Mouse (Mus musculus) forebrain, embryonic 15.5 days (tissue): ENCODE measurements around the gene Glt28d2. TPM values are rescaled to one million over a fixed set of nuclear protein-coding genes. Genes with fewer than 3 reads are reported as not detected.
A peak's percentile ranks its signal among the peaks of the same experiment; 100 is the strongest.
"Not testable (repeated sequence)": the region's sequence is repeated elsewhere in the genome, so short reads cannot be mapped to it uniquely, and the experiment has no call there.

Experiments
- ATAC-seq: fragments of 200-750 bp; cut with Nextera tagmentation; replicated peaks from 2 replicates; pipeline ENCODE4 v1.8.0; 2017; ENCODE audit warnings: mild to moderate bottlenecking, moderate TSS enrichment, moderate library complexity
- H3K27ac ChIP-seq: fragments of 300-500 bp; sonication (generic); replicated peaks from 2 replicates; pipeline ENCODE4 v1.5.1; 2015; ENCODE audit warnings: mild to moderate bottlenecking, inconsistent platforms
- H3K27me3 ChIP-seq: fragments of 300-500 bp; sonication (generic); 2 replicates; pipeline ENCODE4 v1.6.1; 2015; ENCODE audit warnings: inconsistent platforms
- H3K36me3 ChIP-seq: fragments of 300-500 bp; sonication (generic); 2 replicates; pipeline ENCODE4 v1.6.1; 2015; ENCODE audit warnings: mild to moderate bottlenecking, inconsistent platforms
- H3K4me1 ChIP-seq: fragments of 300-500 bp; sonication (generic); 2 replicates; pipeline ENCODE4 v1.6.1; 2015; ENCODE audit warnings: inconsistent platforms
- H3K4me2 ChIP-seq: fragments of 300-500 bp; sonication (generic); replicated peaks from 2 replicates; pipeline ENCODE4 v1.6.1; 2015; ENCODE audit warnings: mild to moderate bottlenecking, inconsistent platforms
- H3K4me3 ChIP-seq: fragments of 300-500 bp; sonication (generic); 2 replicates; pipeline ENCODE4 v1.5.1; 2015; ENCODE audit warnings: mild to moderate bottlenecking, inconsistent platforms
- H3K9ac ChIP-seq: fragments of 300-500 bp; sonication (generic); replicated peaks from 2 replicates; pipeline ENCODE4 v1.6.1; 2015; ENCODE audit warnings: mild to moderate bottlenecking, inconsistent platforms
- H3K9me3 ChIP-seq: fragments of 300-500 bp; sonication (generic); 2 replicates; pipeline ENCODE4 v1.6.1; 2016; ENCODE audit warnings: inconsistent platforms
- WGBS: fragments of 180-500 bp; shearing (Covaris S2); methylation state at CpG from one replicate; pipeline ENCODE4 v1.1.7; 2015; ENCODE audit warnings: mixed read lengths; 5-methylcytosine and 5-hydroxymethylcytosine counted together
- polyA plus RNA-seq: library from polyadenylated mRNA; unstranded; fragments of >200 nt; fragmentation: Nextera tagmentation; extraction: Ambion mirVana; gene quantifications from 2 replicates; pipeline ENCODE4 v1.2.1, GENCODE M21; 2015

The Glt28d2 gene
- 1.2 and 1.9 TPM in 2 replicates for polyA plus RNA-seq

GRCm38 (mm10) chr3:85887239-85887827 is at the start of gene Glt28d2, which contains the start of gene Gm37240:
Gene Glt28d2, minus strand, starts transcription at chr3:85887516.
Gene Gm37240, minus strand, starts transcription at chr3:85887518.
- H3K4me2 ChIP-seq: peak within 1 kb of the TSS; percentile 98

GRCm38 (mm10) chr3:85933586-85933985 is 46.3 kb upstream of the Glt28d2 start:
- Histone ChIP-seq H3K9me3 (no peaks in the 10 kb centered on the region), H3K4me2 (no peak overlapping the region), H3K27ac (no peak overlapping the region), H3K36me3 (no peaks in the 10 kb centered on the region), H3K4me1 (no peaks in the 10 kb centered on the region), H3K9ac (no peak overlapping the region), H3K27me3 (no peaks in the 10 kb centered on the region), H3K4me3 (no peak overlapping the region)
- 94% methylated on average over 5 of the region's 5 CpGs for WGBS
- ATAC-seq: no peak

More at GRCm38 (mm10) chr3:85887239-85887827, at the start of gene Glt28d2, which contains the start of gene Gm37240:
- peak within 1 kb of the TSS; percentile 29 for H3K9ac ChIP-seq
- peak within 1 kb of the TSS; percentile 55 for H3K4me3 ChIP-seq
- H3K4me1 ChIP-seq: peaks cover 20% of the 10 kb centered on the region
- no peaks in the 10 kb centered on the region for H3K9me3 ChIP-seq
- peaks cover 18% of the 10 kb centered on the region for H3K27me3 ChIP-seq
- H3K27ac ChIP-seq: no peak within 1 kb of the TSS
- H3K36me3 ChIP-seq: no peaks in the 10 kb centered on the region
- under 1% methylated on average over 47 of the region's 48 CpGs for WGBS
- ATAC-seq: peak; percentile 86

GRCm38 (mm10) chr3:85931859-85932258 is 44.5 kb upstream of the Glt28d2 start:
- H3K4me1 ChIP-seq: no peaks in the 10 kb centered on the region
- 79% methylated on average over 6 of the region's 6 CpGs for WGBS
- H3K36me3 ChIP-seq: no peaks in the 10 kb centered on the region
- no peak overlapping the region for H3K4me2 ChIP-seq
- no peak overlapping the region for H3K27ac ChIP-seq
- H3K9ac ChIP-seq: no peak overlapping the region
- H3K9me3 ChIP-seq: no peaks in the 10 kb centered on the region
- H3K4me3 ChIP-seq: no peak overlapping the region
- ATAC-seq: no peak
- no peaks in the 10 kb centered on the region for H3K27me3 ChIP-seq

- Histone ChIP-seq H3K27me3 (no peaks in the 10 kb centered on the region), H3K9ac (no peak overlapping the region), H3K4me2 (no peak overlapping the region), H3K4me1 (no peaks in the 10 kb centered on the region), H3K9me3 (no peaks in the 10 kb centered on the region), H3K4me3 (no peak overlapping the region), H3K27ac (no peak overlapping the region), H3K36me3 (no peaks in the 10 kb centered on the region)
- 21% methylated on average over 11 of the region's 11 CpGs for WGBS
- ATAC-seq: no peak
Measured at GRCm38 (mm10) chr3:85930671-85931255, 43.4 kb upstream of the Glt28d2 start.

GRCm38 (mm10) chr3:85929711-85930110 is 42.4 kb upstream of the Glt28d2 start:
- 93% methylated on average over 5 of the region's 5 CpGs for WGBS

GRCm38 (mm10) chr3:85928140-85928611 is 40.9 kb upstream of the Glt28d2 start:
- Histone ChIP-seq H3K9me3 (no peaks in the 10 kb centered on the region), H3K36me3 (no peaks in the 10 kb centered on the region), H3K4me1 (no peaks in the 10 kb centered on the region), H3K27me3 (no peaks in the 10 kb centered on the region), H3K9ac (no peak overlapping the region), H3K4me3 (no peak overlapping the region), H3K4me2 (no peak overlapping the region), H3K27ac (no peak overlapping the region)
- 0 out of 2 replicates have a peak, but pooled peaks have one; percentile 46 for ATAC-seq
- 67% methylated on average over 5 of the region's 5 CpGs for WGBS

More at GRCm38 (mm10) chr3:85929711-85930110, 42.4 kb upstream of the Glt28d2 start:
- no peak overlapping the region for H3K4me3 ChIP-seq
- no peak overlapping the region for H3K9ac ChIP-seq
- no peak overlapping the region for H3K27ac ChIP-seq
- no peak for ATAC-seq
- no peak overlapping the region for H3K4me2 ChIP-seq
- H3K27me3 ChIP-seq: no peaks in the 10 kb centered on the region
- no peaks in the 10 kb centered on the region for H3K36me3 ChIP-seq
- H3K4me1 ChIP-seq: no peaks in the 10 kb centered on the region
- H3K9me3 ChIP-seq: no peaks in the 10 kb centered on the region

GRCm38 (mm10) chr3:85927296-85927695 is 40.0 kb upstream of the Glt28d2 start:
- Histone ChIP-seq H3K27me3 (no peaks in the 10 kb centered on the region), H3K4me1 (no peaks in the 10 kb centered on the region), H3K27ac (no peak overlapping the region), H3K4me3 (no peak overlapping the region), H3K36me3 (no peaks in the 10 kb centered on the region), H3K4me2 (no peak overlapping the region), H3K9ac (no peak overlapping the region), H3K9me3 (no peaks in the 10 kb centered on the region)
- ATAC-seq: no peak
- WGBS: 84% methylated on average over 9 of the region's 9 CpGs

- H3K4me2 ChIP-seq: 0 out of 2 replicates have a peak overlapping the region, but pooled peaks have one; percentile 24
- H3K27ac ChIP-seq: no peak overlapping the region
- no peaks in the 10 kb centered on the region for H3K4me1 ChIP-seq
- H3K27me3 ChIP-seq: no peaks in the 10 kb centered on the region
- H3K36me3 ChIP-seq: no peaks in the 10 kb centered on the region
- WGBS: 50% methylated on average over 18 of the region's 18 CpGs
- H3K4me3 ChIP-seq: no peak overlapping the region
- ATAC-seq: peak; percentile 81
- no peak overlapping the region for H3K9ac ChIP-seq
- H3K9me3 ChIP-seq: no peaks in the 10 kb centered on the region
Measured at GRCm38 (mm10) chr3:85923954-85924945, 36.9 kb upstream of the Glt28d2 start.

GRCm38 (mm10) chr3:85923343-85923742 is 36.0 kb upstream of the Glt28d2 start:
- no peaks in the 10 kb centered on the region for H3K4me1 ChIP-seq
- H3K4me2 ChIP-seq: no peak overlapping the region
- no peak for ATAC-seq
- no peaks in the 10 kb centered on the region for H3K27me3 ChIP-seq
- no peak overlapping the region for H3K27ac ChIP-seq
- H3K9me3 ChIP-seq: no peaks in the 10 kb centered on the region
- no peaks in the 10 kb centered on the region for H3K36me3 ChIP-seq
- no peak overlapping the region for H3K4me3 ChIP-seq
- WGBS: 73% methylated on average over 8 of the region's 8 CpGs
- H3K9ac ChIP-seq: no peak overlapping the region

GRCm38 (mm10) chr3:85922331-85922730 is 35.0 kb upstream of the Glt28d2 start:
- H3K4me3 ChIP-seq: no peak overlapping the region
- no peak for ATAC-seq
- H3K9me3 ChIP-seq: no peaks in the 10 kb centered on the region
- H3K4me1 ChIP-seq: no peaks in the 10 kb centered on the region
- no peaks in the 10 kb centered on the region for H3K27me3 ChIP-seq
- no peaks in the 10 kb centered on the region for H3K36me3 ChIP-seq
- H3K4me2 ChIP-seq: no peak overlapping the region
- H3K9ac ChIP-seq: no peak overlapping the region
- 74% methylated on average over 3 of the region's 3 CpGs for WGBS
- H3K27ac ChIP-seq: no peak overlapping the region

GRCm38 (mm10) chr3:85920671-85921070 is 33.4 kb upstream of the Glt28d2 start:
- not testable (repeated sequence) for H3K4me2 ChIP-seq, H3K4me3 ChIP-seq, ATAC-seq, H3K36me3 ChIP-seq, H3K27ac ChIP-seq, H3K9me3 ChIP-seq, H3K27me3 ChIP-seq, H3K4me1 ChIP-seq, H3K9ac ChIP-seq
- WGBS: 96% methylated on average over 2 of the region's 2 CpGs

- H3K27me3 ChIP-seq: no peaks in the 10 kb centered on the region
- H3K4me2 ChIP-seq: no peak overlapping the region
- H3K27ac ChIP-seq: no peak overlapping the region
- H3K4me1 ChIP-seq: no peaks in the 10 kb centered on the region
- no peaks in the 10 kb centered on the region for H3K9me3 ChIP-seq
- 10% methylated on average over 4 of the region's 4 CpGs for WGBS
- ATAC-seq: no peak
- H3K4me3 ChIP-seq: no peak overlapping the region
- no peaks in the 10 kb centered on the region for H3K36me3 ChIP-seq
- no peak overlapping the region for H3K9ac ChIP-seq
Measured at GRCm38 (mm10) chr3:85917600-85917999, 30.3 kb upstream of the Glt28d2 start.
